Mouse (Mus musculus) B cell, adult 67 days (primary cell): Measurements from ENCODE around the gene Olfr1424. TPM values are rescaled to one million over a fixed set of nuclear protein-coding genes. Genes with fewer than 3 reads are reported as not detected.

Experiments used
- total RNA-seq, 2 experiments: library from RNA; stranded (reverse); gene quantifications; 4 replicates each; pipeline ENCODE4 v1.2.4; 2023

The Olfr1424 gene
- not detected for total RNA-seq

GRCm38 (mm10) chr19:12062582-12062981 is at the start of gene Olfr1424:
Gene Olfr1424 (minus strand): TSS chr19:12062682.

DNA sequence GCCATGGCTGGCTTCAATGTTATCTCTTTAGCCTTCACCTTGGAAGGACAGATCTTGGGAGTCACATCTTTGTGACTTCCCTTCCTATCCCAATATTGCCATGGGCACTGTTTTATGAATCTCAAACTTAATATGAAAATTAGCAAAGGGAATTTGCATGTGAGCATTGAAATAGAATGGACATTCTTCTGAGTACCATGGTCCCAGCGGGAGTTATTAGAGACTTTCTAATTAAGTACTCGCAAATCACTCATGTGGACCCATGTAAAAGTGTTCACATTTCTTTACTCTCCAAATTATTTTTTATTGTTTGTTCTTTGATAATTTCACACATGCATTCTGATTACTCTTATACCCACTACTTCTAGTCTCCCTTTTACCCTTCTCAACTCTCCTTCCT is 40.8 kb upstream of the Olfr1424 start, which contains the start of gene Olfr1427:
Gene Olfr1427 (minus strand): TSS at position 101 of the 400 bp plus-strand sequence.

GRCm38 (mm10) chr19:12091913-12092312 is 29.4 kb upstream of the Olfr1424 start, which contains the start of gene Olfr1426:
Gene Olfr1426 (minus strand): TSS chr19:12092013.

GRCm38 (mm10) chr19:12077631-12078030 is 15.1 kb upstream of the Olfr1424 start, which contains the start of gene Olfr1425:
Gene Olfr1425 (minus strand): TSS chr19:12077731.

GRCm38 (mm10) chr19:12041217-12041616 is 21.3 kb downstream of the Olfr1424 start, which contains the start of gene Olfr1423:
Gene Olfr1423 (minus strand): TSS chr19:12041317.

Other genes starting within 250 kb of the Olfr1424 start
- 1 to 10 TPM; 1.0 TPM for gene Stx3, start 243.3 kb downstream of the Olfr1424 start, total RNA-seq
- not detected for gene Olfr1417, start 223.5 kb downstream of the Olfr1424 start, total RNA-seq
- not detected for gene Olfr1418, start 201.6 kb downstream of the Olfr1424 start, total RNA-seq
- not detected for gene Olfr1419, start 187.6 kb downstream of the Olfr1424 start, total RNA-seq
- gene Olfr1420, start 176.1 kb downstream of the Olfr1424 start, total RNA-seq = not detected
- 10 to 100 TPM; 57.4 to 69.2 TPM for gene Patl1, start 150.3 kb downstream of the Olfr1424 start, total RNA-seq
- gene Osbp, start 96.7 kb downstream of the Olfr1424 start, total RNA-seq = 10 to 100 TPM; 57.4 to 58.1 TPM
- not detected for gene Olfr1423, start 21.4 kb downstream of the Olfr1424 start, total RNA-seq
- not detected for gene Olfr1425, start 15.0 kb upstream of the Olfr1424 start, total RNA-seq
- not detected for gene Olfr1426, start 29.3 kb upstream of the Olfr1424 start, total RNA-seq
- gene Olfr1427, start 40.7 kb upstream of the Olfr1424 start, total RNA-seq = not detected
- not detected for gene Olfr1428, start 53.2 kb upstream of the Olfr1424 start, total RNA-seq
- gene Olfr76, start 60.5 kb upstream of the Olfr1424 start, total RNA-seq = not detected
- not detected for gene Olfr1555-ps1, start 107.4 kb upstream of the Olfr1424 start, total RNA-seq
- gene Olfr1431, start 138.0 kb upstream of the Olfr1424 start, total RNA-seq = not detected
- not detected for gene Olfr1432, start 169.9 kb upstream of the Olfr1424 start, total RNA-seq
- gene Olfr262, start 179.0 kb upstream of the Olfr1424 start, total RNA-seq = not detected
- not detected for gene Olfr235, start 198.3 kb upstream of the Olfr1424 start, total RNA-seq
- not detected for gene Olfr1434, start 217.2 kb upstream of the Olfr1424 start, total RNA-seq
- not detected for gene Olfr1436, start 236.4 kb upstream of the Olfr1424 start, total RNA-seq